Mouse (Mus musculus) intestine, embryonic 14.5 days (tissue): ENCODE measurements around the gene Fam228a. TPM values are rescaled to one million over a fixed set of nuclear protein-coding genes. Genes with fewer than 3 reads are reported as not detected.

ENCODE experiments used
- ATAC-seq: fragments of 200-750 bp; cut with Nextera tagmentation; replicated peaks from 2 replicates; pipeline ENCODE4 v1.8.0; 2017; ENCODE audit warnings: low read depth, moderate number of reproducible peaks, moderate TSS enrichment, moderate library complexity; ENCODE audit not compliant: low FRiP score, low TSS enrichment
- DNase-seq: peaks from one replicate; pipeline ENCODE4 v3.0.0-alpha.2; 2018; ENCODE audit warnings: low spot score
- H3K27ac ChIP-seq: fragments of 300-500 bp; sonication (generic); 2 replicates; pipeline ENCODE4 v1.5.1; 2014; ENCODE audit warnings: low read depth, mild to moderate bottlenecking, control low read depth
- H3K27me3 ChIP-seq: fragments of 300-500 bp; sonication (generic); replicated peaks from 2 replicates; pipeline ENCODE4 v1.6.1; 2014; ENCODE audit warnings: low read length, control low read depth; ENCODE audit not compliant: control insufficient read depth, insufficient read depth
- H3K36me3 ChIP-seq: fragments of 300-500 bp; sonication (generic); 2 replicates; pipeline ENCODE4 v1.6.1; 2014; ENCODE audit warnings: low read length, control low read depth; ENCODE audit not compliant: control insufficient read depth, insufficient read depth
- H3K4me1 ChIP-seq: fragments of 300-500 bp; sonication (generic); replicated peaks from 2 replicates; pipeline ENCODE4 v1.6.1; 2014; ENCODE audit warnings: low read length, control low read depth, mixed read lengths; ENCODE audit not compliant: control insufficient read depth, insufficient read depth
- H3K4me2 ChIP-seq: fragments of 300-500 bp; sonication (generic); 2 replicates; pipeline ENCODE4 v1.6.1; 2014; ENCODE audit warnings: low read length
- H3K4me3 ChIP-seq: fragments of 300-500 bp; sonication (generic); 2 replicates; pipeline ENCODE4 v1.5.1; 2014; ENCODE audit warnings: low read depth, low read length, control low read depth, mixed read lengths
- H3K9ac ChIP-seq: fragments of 300-500 bp; sonication (generic); 2 replicates; pipeline ENCODE4 v1.6.1; 2014; ENCODE audit warnings: mild to moderate bottlenecking, low read length
- H3K9me3 ChIP-seq: fragments of 300-500 bp; sonication (generic); 2 replicates; pipeline ENCODE4 v1.6.1; 2016; ENCODE audit warnings: low read length, control low read depth; ENCODE audit not compliant: control insufficient read depth
- WGBS: fragments of 180-500 bp; shearing (Covaris S2); extraction: QIAGEN DNeasy Blood & Tissue Kit; methylation state at CpG from one replicate; pipeline ENCODE4 v1.1.7; 2014; 5-methylcytosine and 5-hydroxymethylcytosine counted together
- polyA plus RNA-seq: library from polyadenylated mRNA; unstranded; fragments of >200 nt; fragmentation: Nextera tagmentation; extraction: Ambion mirVana; gene quantifications from 2 replicates; pipeline ENCODE4 v1.2.1, GENCODE M21; 2014

Fam228a gene
- polyA plus RNA-seq, 1 experiment from 2014 or later, result 0.16 TPM

DNA sequence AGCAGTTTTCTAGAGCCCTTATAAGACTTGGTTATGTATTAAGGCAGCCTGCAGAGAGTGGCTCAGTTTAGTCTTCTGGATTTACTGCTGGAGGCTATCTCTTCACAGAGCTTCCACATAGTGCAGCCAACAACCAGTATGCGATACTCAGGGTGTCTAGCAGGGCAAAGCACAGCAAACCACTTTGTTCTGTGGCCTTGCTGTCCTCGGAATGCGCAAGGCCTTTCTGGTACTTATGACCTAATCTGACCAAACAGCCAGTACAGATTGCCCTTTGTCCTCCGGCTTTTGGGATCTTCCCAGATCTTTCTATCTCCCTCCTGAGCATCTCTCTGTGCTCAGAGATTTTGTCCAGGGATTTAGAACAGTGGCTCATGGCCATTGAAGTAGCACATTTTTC lies 52.8 kb downstream of the Fam228a start:
- H3K9me3 ChIP-seq, result no peaks in the 10 kb centered on the region
- no peaks in the 10 kb centered on the region for H3K27me3 ChIP-seq
- no peak for ATAC-seq
- H3K4me1 ChIP-seq, result no peaks in the 10 kb centered on the region
- no peak overlapping the region for H3K27ac ChIP-seq
- H3K4me3 ChIP-seq, result no peak overlapping the region
- no peak overlapping the region for H3K9ac ChIP-seq
- no peak for DNase-seq
- 84% methylated on average over 4 of the region's 4 CpGs for WGBS
- no peaks in the 10 kb centered on the region for H3K36me3 ChIP-seq
- H3K4me2 ChIP-seq, result no peak overlapping the region

DNA sequence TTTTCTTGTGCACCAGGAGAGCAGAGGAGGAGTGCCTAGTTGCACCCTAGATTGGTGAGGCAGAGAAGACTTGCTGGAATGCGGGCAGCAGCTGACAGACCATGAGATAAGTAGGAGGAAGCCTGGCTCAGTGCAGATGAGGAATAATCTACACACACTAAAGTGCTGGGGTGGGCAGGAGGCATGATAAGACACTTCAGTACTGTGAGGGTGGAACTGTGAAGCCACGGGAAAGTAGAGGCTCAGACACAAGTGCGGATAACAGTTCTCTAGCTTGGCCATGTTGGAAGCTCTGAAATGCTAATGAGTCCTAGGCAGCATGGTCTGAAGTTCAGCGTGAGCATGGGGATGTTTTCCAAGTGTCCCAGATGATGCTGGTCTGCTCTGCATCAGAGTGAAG lies 58.3 kb downstream of the Fam228a start:
- H3K27ac ChIP-seq, result no peak overlapping the region
- no peak overlapping the region for H3K9ac ChIP-seq
- no peaks in the 10 kb centered on the region for H3K9me3 ChIP-seq
- no peaks in the 10 kb centered on the region for H3K27me3 ChIP-seq
- no peak overlapping the region for H3K4me2 ChIP-seq
- no peak for ATAC-seq
- no peak overlapping the region for H3K4me3 ChIP-seq
- no peaks in the 10 kb centered on the region for H3K4me1 ChIP-seq
- 69% methylated on average over 4 of the region's 4 CpGs for WGBS
- H3K36me3 ChIP-seq, result peaks cover 35% of the 10 kb centered on the region
- no peak for DNase-seq

DNA sequence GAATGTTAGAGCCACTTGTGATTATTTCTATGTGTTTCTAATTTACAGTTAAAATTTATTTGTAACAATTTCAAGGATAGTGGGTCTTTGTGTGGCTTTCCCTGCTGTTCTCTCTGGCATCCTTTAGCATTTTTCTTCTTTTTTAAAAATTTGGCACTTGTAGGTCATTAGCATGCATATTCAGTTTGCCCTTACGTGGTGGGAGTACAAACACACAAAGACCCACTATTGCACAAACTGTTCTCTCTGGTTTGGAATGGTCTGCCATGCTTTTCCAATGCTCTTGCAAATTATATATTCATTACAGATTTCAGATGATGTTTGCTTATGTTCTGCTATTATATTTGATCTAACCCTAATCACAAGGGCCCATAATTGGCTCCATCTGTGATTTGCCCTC lies 61.9 kb downstream of the Fam228a start:
- no peak overlapping the region for H3K4me3 ChIP-seq
- H3K4me2 ChIP-seq, result no peak overlapping the region
- no peak overlapping the region for H3K27ac ChIP-seq
- WGBS, result 86% methylated on average over 1 of the region's 1 CpGs
- H3K9me3 ChIP-seq, result no peaks in the 10 kb centered on the region
- no peaks in the 10 kb centered on the region for H3K27me3 ChIP-seq
- no peak for ATAC-seq
- H3K9ac ChIP-seq, result no peak overlapping the region
- H3K36me3 ChIP-seq, result peaks cover 67% of the 10 kb centered on the region
- no peak for DNase-seq
- no peaks in the 10 kb centered on the region for H3K4me1 ChIP-seq

DNA sequence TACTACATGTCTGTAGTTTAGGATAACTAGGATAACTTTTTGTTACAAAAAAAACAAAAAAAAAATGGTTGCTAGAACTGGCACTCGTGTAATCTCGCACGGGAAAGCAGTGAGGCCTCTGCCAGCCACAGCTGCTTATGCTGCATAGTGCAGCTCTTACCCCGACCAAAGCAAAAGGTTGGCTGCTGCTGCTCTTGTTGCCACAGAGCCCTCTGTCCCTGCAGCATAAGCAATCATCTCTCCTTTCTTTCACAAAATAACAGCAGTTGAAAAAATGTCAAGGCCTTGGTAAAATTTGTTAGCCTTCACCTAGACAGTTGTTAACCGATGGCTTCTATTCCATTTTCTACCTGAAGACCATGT lies 72.6 kb downstream of the Fam228a start:
- H3K4me2 ChIP-seq, result no peak overlapping the region
- H3K9me3 ChIP-seq, result no peaks in the 10 kb centered on the region
- ATAC-seq (no peak), DNase-seq (no peak)
- H3K27me3 ChIP-seq, result no peaks in the 10 kb centered on the region
- 87% methylated on average over 5 of the region's 5 CpGs for WGBS
- H3K36me3 ChIP-seq, result peaks cover 62% of the 10 kb centered on the region
- H3K27ac ChIP-seq, result no peak overlapping the region
- no peak overlapping the region for H3K9ac ChIP-seq
- no peaks in the 10 kb centered on the region for H3K4me1 ChIP-seq
- H3K4me3 ChIP-seq, result no peak overlapping the region

DNA sequence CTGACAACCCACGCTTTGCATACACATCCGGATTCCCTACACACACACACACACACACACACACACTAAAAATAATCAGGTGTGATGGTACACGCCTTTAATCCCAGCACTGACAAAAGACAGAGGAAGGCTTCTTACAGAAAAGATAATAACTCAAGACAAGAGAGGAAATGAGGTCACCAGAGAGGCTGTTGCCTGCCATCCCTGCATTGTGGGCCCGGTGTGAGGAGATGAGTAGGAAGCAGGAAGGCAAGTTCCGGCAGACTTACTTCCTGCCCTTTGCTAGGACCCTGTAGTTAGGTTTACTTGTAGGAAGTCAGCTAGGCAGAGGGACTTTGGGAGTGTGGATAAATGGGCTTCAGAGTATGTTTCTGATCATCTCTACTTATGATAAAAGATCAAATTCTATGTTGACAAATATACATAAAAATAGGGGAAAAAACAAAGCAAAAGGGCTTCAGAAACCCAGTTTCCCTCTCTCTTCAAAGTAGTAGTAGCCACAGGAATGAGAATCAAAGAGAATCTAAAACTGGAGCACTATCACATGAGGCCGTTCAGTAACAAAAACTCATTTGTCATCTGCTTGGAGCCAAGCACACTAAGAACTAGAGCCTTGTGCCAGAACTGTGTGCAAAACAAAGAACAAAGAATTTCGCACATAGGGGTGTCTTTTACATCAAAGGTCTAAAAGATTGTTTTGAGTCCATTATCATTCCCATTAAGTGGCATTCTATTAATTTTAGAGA lies 73.1 kb downstream of the Fam228a start:
- Histone ChIP-seq H3K9me3 (no peaks in the 10 kb centered on the region), H3K4me2 (no peak overlapping the region), H3K27me3 (no peaks in the 10 kb centered on the region), H3K4me3 (no peak overlapping the region), H3K9ac (no peak overlapping the region), H3K27ac (no peak overlapping the region), H3K4me1 (no peaks in the 10 kb centered on the region), H3K36me3 (peaks cover 61% of the 10 kb centered on the region)
- no peak for DNase-seq
- 65% methylated on average over 7 of the region's 7 CpGs for WGBS
- ATAC-seq, result no peak

Other genes with a start within 250 kb of the Fam228a start
- 42.2 and 45.2 TPM in 2 replicates for gene Itsn2, start 145.8 kb downstream of the Fam228a start, polyA plus RNA-seq
- not detected in 2 replicates for gene Gm3625, start 145.5 kb downstream of the Fam228a start, polyA plus RNA-seq
- gene Pfn4, start 30.6 kb upstream of the Fam228a start, polyA plus RNA-seq, result 2.7 and 3.3 TPM in 2 replicates
- 1.7 TPM in 2 replicates for gene Fam228b, start 30.8 kb upstream of the Fam228a start, polyA plus RNA-seq
- gene Sf3b6, start 79.1 kb upstream of the Fam228a start, polyA plus RNA-seq, result 282 and 300 TPM in 2 replicates
- 11.2 and 14.5 TPM in 2 replicates for gene Fkbp1b, start 103.2 kb upstream of the Fam228a start, polyA plus RNA-seq
- 14.4 and 15.0 TPM in 2 replicates for gene Wdcp, start 104.9 kb upstream of the Fam228a start, polyA plus RNA-seq
- gene Mfsd2b, start 135.9 kb upstream of the Fam228a start, polyA plus RNA-seq, result 0.81 and 1.1 TPM in 2 replicates
- 26.5 and 30.0 TPM in 2 replicates for gene Ubxn2a, start 169.3 kb upstream of the Fam228a start, polyA plus RNA-seq
- gene Atad2b, start 178.9 kb upstream of the Fam228a start, polyA plus RNA-seq, result 15.1 and 16.5 TPM in 2 replicates